Mouse (Mus musculus) mouse trophoblast stem cell (cell line): Measurements from ENCODE around the gene Mfn1.

Experiments used
- in situ Hi-C, 2 experiments: fragments of 300-500 bp; cut with MseI, MboI; formaldehyde crosslinking; loops; 2 replicates in 1 of 2; 3 replicates in 1 of 2; pipeline ENCODE4 v1.15.1; 2025

Gene Mfn1

GRCm38 (mm10) chr3:32601055-32601454 is 71.8 kb downstream of the Mfn1 start:
- in situ Hi-C loops, result no loop called here

GRCm38 (mm10) chr3:32609233-32609632 is 80.0 kb downstream of the Mfn1 start:
- in situ Hi-C loops, result loop anchor here in 1 of 2 experiments (5.0 kb wide), 1 partner anchor 88 kb away; no protein-coding TSS in a partner anchor

GRCm38 (mm10) chr3:32610560-32610959 is 81.3 kb downstream of the Mfn1 start:
- in situ Hi-C loops, result loop anchor here in 1 of 2 experiments (10.0 kb wide), 1 partner anchor 84 kb away; no protein-coding TSS in a partner anchor

GRCm38 (mm10) chr3:32611606-32612170 is 82.4 kb downstream of the Mfn1 start:
- in situ Hi-C loops, result loop anchor here in 1 of 2 experiments (10.0 kb wide), 1 partner anchor 83 kb away; no protein-coding TSS in a partner anchor

- in situ Hi-C loops, result loop anchor here in 1 of 2 experiments (10.0 kb wide), 1 partner anchor 80 kb away; no protein-coding TSS in a partner anchor
Observed at GRCm38 (mm10) chr3:32614786-32615185, 85.5 kb downstream of the Mfn1 start.

- in situ Hi-C loops, result loop anchor here in 1 of 2 experiments (10.0 kb wide), 1 partner anchor 79 kb away; no protein-coding TSS in a partner anchor
Observed at GRCm38 (mm10) chr3:32615376-32615775, 86.1 kb downstream of the Mfn1 start.

- in situ Hi-C loops, result loop anchor here in 1 of 2 experiments (10.0 kb wide), 1 partner anchor 79 kb away; no protein-coding TSS in a partner anchor
Observed at GRCm38 (mm10) chr3:32616006-32616330, 86.7 kb downstream of the Mfn1 start.

GRCm38 (mm10) chr3:32616331-32617052 is 87.2 kb downstream of the Mfn1 start, which contains the start of gene Gnb4:
Gene Gnb4 (minus strand): TSS chr3:32616585.
- in situ Hi-C loops, result loop anchor here in 1 of 2 experiments (10.0 kb wide), 1 partner anchor 78 kb away; no protein-coding TSS in a partner anchor

GRCm38 (mm10) chr3:32617053-32617642 is 87.9 kb downstream of the Mfn1 start:
- in situ Hi-C loops, result loop anchor here in 1 of 2 experiments (10.0 kb wide), 1 partner anchor 78 kb away; no protein-coding TSS in a partner anchor

GRCm38 (mm10) chr3:32621658-32622057 is 92.4 kb downstream of the Mfn1 start:
- in situ Hi-C loops, result no loop called here

GRCm38 (mm10) chr3:32622106-32622505 is 92.8 kb downstream of the Mfn1 start:
- in situ Hi-C loops, result no loop called here

GRCm38 (mm10) chr3:32628141-32628540 is 98.9 kb downstream of the Mfn1 start:
- in situ Hi-C loops, result no loop called here
